Mouse (Mus musculus) naive thymus-derived CD4-positive, alpha-beta T cell, adult 2 months (primary cell): ENCODE measurements around the gene 2010300C02Rik.
"Not testable (repeated sequence)": the region's sequence is repeated elsewhere in the genome, so short reads cannot be mapped to it uniquely, and the experiment has no call there.

ENCODE experiments used
- DNase-seq: peaks from one replicate; pipeline ENCODE4 v3.0.0-alpha.2; 2011; ENCODE audit warnings: low read depth

The 2010300C02Rik gene

GRCm38 (mm10) chr1:37628749-37629148 is 91.1 kb downstream of the 2010300C02Rik start:
- DNase-seq = no peak

- peak; percentile 73 for DNase-seq
Observed at GRCm38 (mm10) chr1:37624185-37624584, 95.7 kb downstream of the 2010300C02Rik start.

DNA sequence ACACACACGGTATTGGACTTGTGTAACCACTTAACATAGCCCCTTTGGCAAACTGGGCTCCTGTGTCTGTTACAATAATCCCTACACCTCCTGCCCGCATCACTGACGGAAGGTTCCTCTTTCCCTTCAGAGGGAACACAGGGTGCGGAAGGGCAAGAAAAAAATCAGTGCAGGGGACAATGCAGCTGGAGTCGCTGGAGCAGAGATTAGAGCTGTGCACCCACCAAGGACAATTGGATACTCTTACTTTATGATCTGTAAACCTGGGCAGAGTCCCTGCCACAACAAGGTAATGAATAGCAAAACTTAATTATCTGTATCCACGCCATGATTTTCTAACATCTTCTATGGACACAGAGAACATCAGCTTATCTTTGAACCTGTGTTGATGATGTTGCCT is 97.8 kb downstream of the 2010300C02Rik start:
- DNase-seq = no peak

DNA sequence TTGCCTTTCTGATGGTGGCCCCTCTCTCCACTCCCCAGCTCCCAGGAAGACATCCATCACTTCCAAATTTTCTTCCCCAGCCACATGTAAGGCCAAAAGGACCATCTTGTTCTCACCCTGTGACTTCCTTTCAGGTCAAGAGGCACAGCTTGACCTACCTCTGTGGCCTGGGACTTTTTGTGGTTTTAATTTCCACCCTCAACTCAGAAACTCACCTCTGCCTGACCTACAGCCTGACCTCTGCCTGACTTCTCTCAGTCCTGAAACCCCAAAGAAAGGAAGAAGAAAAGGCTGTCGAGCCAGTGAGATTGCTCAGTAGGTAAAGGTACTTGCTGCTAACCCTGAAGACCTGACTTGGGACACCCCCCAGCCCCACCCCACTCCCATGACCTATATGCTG is 100.3 kb downstream of the 2010300C02Rik start:
- no peak for DNase-seq

GRCm38 (mm10) chr1:37617047-37617446 is 102.8 kb downstream of the 2010300C02Rik start:
- DNase-seq = peak; percentile 20

DNA sequence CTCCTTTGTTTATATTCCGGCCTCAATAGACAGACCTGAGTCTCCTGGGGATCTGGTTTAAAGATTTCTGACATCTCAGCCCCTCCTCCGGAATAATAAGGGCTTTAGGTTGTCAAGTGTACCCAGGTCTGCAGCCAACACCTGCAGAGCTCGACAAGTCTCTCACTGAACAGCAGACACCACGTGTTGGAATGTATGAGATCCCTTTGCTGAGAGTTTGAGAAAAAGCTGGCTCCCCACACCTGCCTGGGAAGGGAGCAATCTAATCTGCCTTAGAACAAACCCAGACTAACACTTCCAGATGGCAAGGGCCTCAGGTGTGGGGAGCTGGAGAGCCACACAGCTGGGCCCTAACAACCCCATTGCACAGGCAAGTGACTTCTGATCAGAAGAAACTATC is 103.3 kb downstream of the 2010300C02Rik start:
- no peak for DNase-seq

GRCm38 (mm10) chr1:37615290-37616040 is 104.4 kb downstream of the 2010300C02Rik start:
- DNase-seq = no peak

DNA sequence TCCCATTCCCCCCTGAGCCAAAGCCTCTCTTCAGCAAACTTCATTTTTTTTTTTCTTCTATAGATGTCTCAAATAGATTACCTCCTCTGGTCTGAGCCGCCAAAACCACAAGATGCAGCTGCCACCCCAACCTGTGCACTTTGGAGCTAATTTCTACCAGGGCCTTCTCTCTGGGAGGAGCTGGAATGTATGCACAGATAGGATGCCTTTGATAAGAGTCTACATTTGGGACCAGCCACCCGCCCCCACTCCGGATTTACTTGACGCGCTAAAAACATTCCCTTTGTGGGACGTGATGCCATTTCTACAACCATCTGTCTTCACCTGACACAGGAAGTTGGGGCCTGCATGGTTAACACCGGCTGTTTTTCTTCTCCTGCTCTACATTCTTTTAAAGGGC is 105.0 kb downstream of the 2010300C02Rik start:
- peak; percentile 63 for DNase-seq

GRCm38 (mm10) chr1:37614130-37614529 is 105.8 kb downstream of the 2010300C02Rik start:
- DNase-seq = peak; percentile 71

GRCm38 (mm10) chr1:37611032-37611431 is 108.9 kb downstream of the 2010300C02Rik start:
- DNase-seq = no peak

DNA sequence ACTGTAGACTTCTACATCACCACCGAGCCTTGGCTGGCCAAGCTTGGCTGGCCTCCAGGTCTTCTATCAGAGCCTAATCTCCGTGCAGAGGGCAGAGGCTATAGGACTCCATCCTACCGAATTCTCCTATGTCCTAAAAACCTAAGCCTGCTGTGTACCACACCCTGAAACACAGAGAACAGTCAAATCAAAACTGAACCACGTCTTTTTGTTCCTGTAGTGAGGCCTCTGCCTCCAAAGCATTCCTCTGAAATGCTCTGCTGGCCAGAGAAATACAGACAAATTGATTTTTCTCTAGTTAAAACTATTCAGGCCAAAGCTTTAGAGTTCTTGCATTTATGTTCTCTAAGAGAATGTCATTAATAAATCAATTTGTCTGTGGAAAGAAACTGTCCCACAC is 109.6 kb downstream of the 2010300C02Rik start:
- DNase-seq = no peak

GRCm38 (mm10) chr1:37605694-37606093 is 114.2 kb downstream of the 2010300C02Rik start:
- DNase-seq = not testable (repeated sequence)

DNA sequence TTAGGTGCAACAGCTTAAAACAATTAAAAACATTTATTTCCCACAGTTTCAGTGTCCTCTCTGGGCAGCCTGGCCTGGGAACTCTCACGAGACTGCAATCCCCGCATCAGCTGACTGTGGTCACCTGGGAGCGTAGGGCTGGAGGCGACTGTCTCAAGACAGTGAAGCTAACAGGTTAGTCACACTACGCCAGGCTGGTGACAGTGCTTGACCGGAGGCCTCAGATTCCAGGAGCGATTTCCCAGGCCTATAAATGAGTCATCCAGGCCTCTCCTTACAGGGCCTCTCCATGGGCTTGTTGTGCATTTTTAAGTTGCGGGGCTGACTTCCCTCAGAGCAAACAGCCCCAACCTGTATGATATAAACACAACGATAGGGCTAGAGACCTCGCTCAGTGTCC is 116.7 kb downstream of the 2010300C02Rik start:
- DNase-seq = no peak

GRCm38 (mm10) chr1:37602268-37602667 is 117.6 kb downstream of the 2010300C02Rik start:
- DNase-seq = no peak

DNA sequence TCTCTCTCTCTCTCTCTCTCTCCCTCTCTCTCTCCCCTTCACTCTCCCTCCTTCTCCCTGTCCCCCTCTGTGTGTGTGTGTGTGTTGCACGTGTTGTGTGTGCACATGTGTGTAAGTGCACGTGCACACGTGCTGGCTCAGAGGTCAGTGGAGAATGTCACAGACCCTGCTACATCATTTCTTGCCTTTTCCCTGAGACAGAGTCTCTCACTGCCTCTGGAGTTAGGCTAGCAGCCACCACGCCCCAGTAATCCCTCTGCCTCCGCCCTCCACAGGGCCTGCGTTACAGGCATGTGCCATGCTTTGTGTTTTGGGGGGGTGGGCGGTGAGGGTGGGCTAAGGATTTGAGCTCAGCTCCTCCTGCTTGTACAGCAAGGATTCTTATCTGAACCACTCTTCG is 118.4 kb downstream of the 2010300C02Rik start:
- no peak for DNase-seq

DNA sequence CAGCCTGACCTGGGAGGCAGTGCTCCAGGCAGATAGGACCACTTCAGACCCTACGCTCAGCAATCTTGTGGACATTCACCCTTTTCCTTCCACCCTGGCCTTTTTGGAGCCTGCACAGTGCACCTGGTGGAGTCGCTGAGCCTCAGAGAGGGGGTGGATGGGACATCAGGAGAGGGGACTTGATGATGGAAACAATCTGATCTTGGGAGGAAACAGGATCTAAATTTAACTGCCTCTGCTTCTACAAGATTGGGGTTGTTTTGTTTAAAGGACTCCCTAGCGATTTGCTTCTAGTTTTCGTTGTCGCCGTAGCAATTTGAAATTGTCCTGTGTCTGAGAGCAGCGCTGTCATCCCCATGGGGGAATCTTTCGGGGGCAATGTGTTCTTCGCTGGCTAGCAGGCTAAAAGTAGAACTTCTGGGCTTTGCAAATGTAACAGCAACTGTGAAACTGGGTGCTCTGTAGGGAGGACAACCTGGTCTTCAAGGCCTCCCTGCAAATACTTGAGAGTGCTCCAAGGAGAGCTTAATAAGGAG is 119.2 kb downstream of the 2010300C02Rik start:
- no peak for DNase-seq

GRCm38 (mm10) chr1:37598986-37599385 is 120.9 kb downstream of the 2010300C02Rik start:
- DNase-seq = no peak

DNA sequence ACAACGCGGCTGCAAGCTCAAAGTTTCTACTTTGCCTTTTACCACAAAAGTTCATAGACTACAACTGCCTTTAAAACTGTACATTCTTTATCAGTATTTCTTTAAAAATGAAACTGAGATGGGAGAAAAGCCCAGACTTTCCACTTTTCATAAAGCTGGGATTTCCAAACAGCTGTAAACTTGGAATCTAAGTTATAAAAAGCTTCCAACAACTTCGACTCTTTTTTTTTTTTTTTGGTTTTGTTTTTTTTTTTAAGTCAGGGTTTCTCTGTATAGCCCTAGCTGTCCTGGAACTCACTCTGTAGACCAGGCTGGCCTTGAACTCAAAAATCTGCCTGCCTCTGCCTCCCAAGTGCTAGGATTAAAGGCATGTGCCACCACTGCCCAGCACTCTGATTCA is 125.1 kb downstream of the 2010300C02Rik start:
- not testable (repeated sequence) for DNase-seq

DNA sequence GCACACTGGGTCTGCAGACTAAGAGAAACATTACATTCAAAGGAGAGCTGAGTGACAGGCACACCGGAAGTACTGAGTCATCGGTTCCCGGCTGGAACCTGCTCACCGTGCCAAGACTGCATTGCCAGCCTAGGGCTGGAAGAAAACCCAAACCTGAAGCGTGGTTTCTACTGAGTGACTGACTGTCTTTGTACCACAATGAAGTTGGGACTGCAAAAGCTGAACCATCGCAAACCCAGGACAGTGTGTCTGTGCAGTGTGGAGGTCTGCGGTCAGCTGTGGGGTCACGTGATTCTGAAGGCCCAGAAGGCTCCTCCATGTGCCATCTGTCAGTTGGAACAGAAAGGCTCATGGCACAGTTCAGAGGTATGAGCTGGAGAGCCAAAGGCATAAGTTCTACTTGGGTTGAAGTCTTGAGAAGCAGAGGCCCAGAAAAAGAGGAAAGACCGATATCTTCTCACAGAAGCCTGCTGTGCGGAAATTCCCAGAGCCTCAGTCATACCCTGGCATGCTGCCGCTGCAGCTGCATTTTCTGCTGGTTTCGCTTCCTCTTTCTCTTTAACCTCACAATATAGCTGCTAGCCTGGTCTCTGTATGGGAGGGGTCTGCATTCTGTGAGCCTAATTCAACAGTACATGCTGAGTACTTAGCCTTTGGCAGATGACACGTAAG is 133.9 kb downstream of the 2010300C02Rik start:
- DNase-seq = peak; percentile 58

- DNase-seq = no peak
Observed at GRCm38 (mm10) chr1:37583795-37584464, 136.0 kb downstream of the 2010300C02Rik start.

DNA sequence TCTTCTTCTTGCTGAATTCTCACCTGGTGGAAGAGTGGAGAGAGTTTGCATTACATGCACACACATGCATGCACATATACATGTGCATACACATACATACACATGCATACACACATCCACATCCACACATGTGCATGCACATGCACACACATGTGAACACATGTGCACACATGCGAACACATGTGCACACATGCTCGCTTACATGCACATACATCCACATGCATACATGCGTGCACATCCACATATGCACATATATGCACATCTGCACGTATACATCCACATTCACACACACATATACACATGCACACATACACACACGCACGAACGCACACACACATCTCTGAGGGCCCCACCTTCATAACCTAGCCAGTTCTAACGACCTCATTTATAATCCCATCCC is 136.7 kb downstream of the 2010300C02Rik start:
- no peak for DNase-seq

DNA sequence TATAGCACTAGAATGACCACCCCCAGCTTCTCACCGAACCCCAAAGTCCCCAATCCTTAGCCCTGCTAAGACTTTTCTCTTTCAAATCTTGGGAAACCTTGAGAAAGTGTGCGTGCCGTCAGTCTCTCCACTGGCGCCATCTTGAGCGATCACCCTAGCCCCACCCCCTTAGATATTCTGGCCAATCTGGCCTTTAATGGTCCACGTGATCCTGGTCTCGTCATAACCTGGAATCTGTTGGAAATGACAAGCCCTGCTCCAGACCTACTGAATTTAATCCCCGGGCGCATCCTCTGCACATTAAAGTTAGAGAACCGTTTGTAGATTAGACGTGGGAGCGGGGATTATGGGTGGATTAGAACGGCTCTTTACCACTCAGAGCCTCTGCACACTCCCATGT is 140.2 kb downstream of the 2010300C02Rik start:
- DNase-seq = no peak
